Comparison of ENCODE assay signal across 11 mouse cellular contexts in the genomic region with DNA sequence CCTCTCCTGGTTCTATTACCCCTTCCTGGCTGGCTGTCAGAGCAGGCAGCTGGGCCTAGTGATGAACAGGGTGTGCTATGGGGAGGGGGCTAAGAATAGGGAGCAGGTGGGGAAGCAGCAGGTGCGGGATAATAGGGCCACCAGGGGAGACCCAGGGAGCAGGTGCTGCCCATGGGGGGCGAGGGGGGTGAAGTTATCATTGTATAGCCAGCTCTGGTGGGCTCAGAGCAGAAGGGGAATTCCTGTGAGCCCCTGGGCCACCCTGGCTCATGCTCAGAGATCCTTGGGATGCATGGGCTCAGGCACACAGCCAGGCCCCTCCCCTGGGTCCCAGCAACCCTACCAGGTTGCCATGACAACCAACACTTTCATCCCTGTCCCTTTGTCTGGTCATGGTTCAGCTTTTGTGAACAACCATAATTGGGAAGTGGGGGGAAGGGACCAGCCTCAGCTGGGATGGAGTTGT. TPM values are rescaled to one million over a fixed set of nuclear protein-coding genes. Genes with fewer than 3 reads are reported as not detected.
DNase-seq lines count a peak whose midpoint lies in the region; ATAC-seq and TF ChIP-seq lines count a peak whose summit lies in the region.
"Had no signal": no experiment of that assay in that cellular context is flagged by ENCODE, and none has a peak within 500 bp of the region (broad histone marks: within the 10 kb centered on the region; RNA-seq: fewer than 3 reads in every experiment).

No protein-coding gene starts in this region.

- H3K9me3 ChIP-seq in stomach, embryonic 14.5 days (ENCODE audit: control insufficient read depth, low read depth, low read length) = no peaks in the 10 kb centered on the region
- H3K9me3 ChIP-seq in stomach, postnatal 0 days (ENCODE audit: control insufficient read depth, low read length) = no peaks in the 10 kb centered on the region
- H3K9me3 ChIP-seq in forebrain, embryonic 10.5 days = no peaks in the 10 kb centered on the region
- no peaks in the 10 kb centered on the region for H3K9me3 ChIP-seq in midbrain, embryonic 10.5 days (replicated peaks)
- H3K9me3 ChIP-seq in kidney, embryonic 15.5 days (replicated peaks) = no peaks in the 10 kb centered on the region
- H3K9me3 ChIP-seq: heart, embryonic 12.5 days had no signal

- no peak for DNase-seq in stomach, postnatal 0 days (ENCODE audit: low spot score)
- DNase-seq in forebrain, embryonic 10.5 days (ENCODE audit: extremely low spot score, low spot score) = peak; percentile 91
- DNase-seq in midbrain, embryonic 10.5 days (ENCODE audit: low spot score) = peak; percentile 93
- DNase-seq in kidney, adult 8-10 months = no peak
- DNase-seq in urinary bladder, postnatal 25 days (ENCODE audit: low spot score) = no peak
- DNase-seq: adrenal gland, postnatal 14 days; kidney, postnatal 25 days had no signal

- H3K27me3 ChIP-seq in stomach, embryonic 14.5 days (ENCODE audit: control insufficient read depth, insufficient read depth, low read length) = no peaks in the 10 kb centered on the region
- H3K27me3 ChIP-seq in stomach, postnatal 0 days (ENCODE audit: control insufficient read depth, insufficient read depth, low read length) = no peaks in the 10 kb centered on the region
- H3K27me3 ChIP-seq in forebrain, embryonic 10.5 days (ENCODE audit: poor library complexity, severe bottlenecking) = no peaks in the 10 kb centered on the region
- H3K27me3 ChIP-seq in midbrain, embryonic 10.5 days (ENCODE audit: low read depth, poor library complexity, severe bottlenecking) = no peaks in the 10 kb centered on the region
- no peaks in the 10 kb centered on the region for H3K27me3 ChIP-seq in kidney, embryonic 15.5 days
- H3K27me3 ChIP-seq: heart, embryonic 12.5 days; limb, embryonic 12.5 days had no signal

- H3K9ac ChIP-seq in stomach, embryonic 14.5 days (replicated peaks; ENCODE audit: low read depth, low read length) = no peak overlapping the region
- H3K9ac ChIP-seq in stomach, postnatal 0 days (ENCODE audit: low read length) = no peak overlapping the region
- H3K9ac ChIP-seq in kidney, embryonic 15.5 days = no peak overlapping the region
- H3K9ac ChIP-seq: heart, embryonic 12.5 days; limb, embryonic 12.5 days had no signal

- no peak overlapping the region for H3K4me2 ChIP-seq in stomach, embryonic 14.5 days (replicated peaks; ENCODE audit: low read depth, low read length)
- H3K4me2 ChIP-seq in stomach, postnatal 0 days (replicated peaks; ENCODE audit: low read depth) = no peak overlapping the region
- H3K4me2 ChIP-seq in kidney, embryonic 15.5 days = no peak overlapping the region
- H3K4me2 ChIP-seq: heart, embryonic 12.5 days; limb, embryonic 12.5 days had no signal

- H3K27ac ChIP-seq in stomach, embryonic 14.5 days (ENCODE audit: low read length) = no peak overlapping the region
- no peak overlapping the region for H3K27ac ChIP-seq in stomach, postnatal 0 days (replicated peaks)
- H3K27ac ChIP-seq in forebrain, embryonic 10.5 days = peak overlapping the region; percentile 94
- H3K27ac ChIP-seq in midbrain, embryonic 10.5 days (replicated peaks) = peak overlapping the region; percentile 97
- no peak overlapping the region for H3K27ac ChIP-seq in kidney, embryonic 15.5 days
- H3K27ac ChIP-seq: limb, embryonic 12.5 days had no signal

- no peaks in the 10 kb centered on the region for H3K36me3 ChIP-seq in stomach, embryonic 14.5 days (ENCODE audit: control insufficient read depth, insufficient read depth, low read length)
- no peaks in the 10 kb centered on the region for H3K36me3 ChIP-seq in stomach, postnatal 0 days (ENCODE audit: control insufficient read depth, insufficient read depth, low read length)
- H3K36me3 ChIP-seq in forebrain, embryonic 10.5 days (replicated peaks) = no peaks in the 10 kb centered on the region
- H3K36me3 ChIP-seq in midbrain, embryonic 10.5 days = no peaks in the 10 kb centered on the region
- H3K36me3 ChIP-seq in kidney, embryonic 15.5 days = no peaks in the 10 kb centered on the region
- H3K36me3 ChIP-seq: heart, embryonic 12.5 days; limb, embryonic 12.5 days had no signal

- TF ChIP-seq EP300 in stomach, postnatal 0 days (optimal IDR thresholded peaks at IDR 0.05) = no peak

- H3K4me3 ChIP-seq in stomach, embryonic 14.5 days (ENCODE audit: low read depth, low read length) = no peak overlapping the region
- no peak overlapping the region for H3K4me3 ChIP-seq in stomach, postnatal 0 days (ENCODE audit: low read depth, low read length)
- H3K4me3 ChIP-seq in forebrain, embryonic 10.5 days = peak overlapping the region; percentile 33
- H3K4me3 ChIP-seq in midbrain, embryonic 10.5 days = peak overlapping the region; percentile 34
- no peak overlapping the region for H3K4me3 ChIP-seq in kidney, embryonic 15.5 days (replicated peaks)
- H3K4me3 ChIP-seq: heart, embryonic 12.5 days; limb, embryonic 12.5 days had no signal

- H3K4me1 ChIP-seq in stomach, embryonic 14.5 days (ENCODE audit: control insufficient read depth, insufficient read depth, low read length) = no peaks in the 10 kb centered on the region
- no peaks in the 10 kb centered on the region for H3K4me1 ChIP-seq in stomach, postnatal 0 days (replicated peaks; ENCODE audit: control insufficient read depth, insufficient read depth)
- H3K4me1 ChIP-seq in forebrain, embryonic 10.5 days = peaks cover 47% of the 10 kb centered on the region
- peaks cover 52% of the 10 kb centered on the region for H3K4me1 ChIP-seq in midbrain, embryonic 10.5 days
- H3K4me1 ChIP-seq in kidney, embryonic 15.5 days = no peaks in the 10 kb centered on the region
- H3K4me1 ChIP-seq: heart, embryonic 12.5 days had no signal

- peak; percentile 53; the same call in 1 of the 2 replicates for ATAC-seq in stomach, embryonic 14.5 days (ENCODE audit: insufficient number of reproducible peaks, insufficient read depth, low FRiP score, low read depth)
- no peak for ATAC-seq in stomach, postnatal 0 days (ENCODE audit: low FRiP score, low TSS enrichment)
- no peak for ATAC-seq in kidney, embryonic 15.5 days (replicated peaks; ENCODE audit: low FRiP score)

- TF ChIP-seq CTCF in stomach, postnatal 0 days (IDR thresholded peaks at IDR 0.05; ENCODE audit: low read depth) = no peak

- 40% methylated on average over 2 of the region's 2 CpGs for whole genome bisulfite sequencing in stomach, embryonic 14.5 days
- 55% methylated on average over 2 of the region's 2 CpGs for WGBS in stomach, postnatal 0 days
- WGBS in forebrain, embryonic 10.5 days = 10% methylated on average over 2 of the region's 2 CpGs
- WGBS in midbrain, embryonic 10.5 days = 22% methylated on average over 2 of the region's 2 CpGs
- WGBS in kidney, embryonic 15.5 days = 55% methylated on average over 2 of the region's 2 CpGs

RNA-seq across cellular contexts. Expression of gene Col6a4, which starts 30.2 kb away (rescaled TPM):
- 20.9 and 22.3 TPM in 2 replicates for polyA plus RNA-seq in stomach, embryonic 14.5 days (2014; fragmentation: Nextera tagmentation; extraction: Ambion mirVana)
- polyA plus RNA-seq in stomach, postnatal 0 days (2015; fragmentation: Nextera tagmentation; extraction: Ambion mirVana) = 19.3 and 20.2 TPM in 2 replicates
- polyA plus RNA-seq in forebrain, embryonic 10.5 days (2016; fragmentation: Nextera tagmentation; extraction: Ambion mirVana) = 0.20 TPM in 1 of 2 replicates, not detected in the other
- polyA plus RNA-seq in midbrain, embryonic 10.5 days (2016; fragmentation: Nextera tagmentation; extraction: Ambion mirVana) = 0.06 and 0.10 TPM in 2 replicates
- 0.55 and 0.64 TPM in 2 replicates for polyA plus RNA-seq in kidney, embryonic 15.5 days (2015; fragmentation: Nextera tagmentation; extraction: Ambion mirVana)
- polyA plus RNA-seq: heart, embryonic 12.5 days had no signal

RNA-seq across cellular contexts. Expression of gene Glyctk, which starts 31.1 kb away (rescaled TPM):
- 1.2 and 1.5 TPM in 2 replicates for polyA plus RNA-seq in stomach, embryonic 14.5 days (2014; fragmentation: Nextera tagmentation; extraction: Ambion mirVana)
- polyA plus RNA-seq in stomach, postnatal 0 days (2015; fragmentation: Nextera tagmentation; extraction: Ambion mirVana) = 0.70 and 0.75 TPM in 2 replicates
- 6.8 and 8.0 TPM in 2 replicates for polyA plus RNA-seq in forebrain, embryonic 10.5 days (2016; fragmentation: Nextera tagmentation; extraction: Ambion mirVana)
- polyA plus RNA-seq in midbrain, embryonic 10.5 days (2016; fragmentation: Nextera tagmentation; extraction: Ambion mirVana) = 5.0 and 8.4 TPM in 2 replicates
- polyA plus RNA-seq in kidney, embryonic 15.5 days (2015; fragmentation: Nextera tagmentation; extraction: Ambion mirVana) = 7.9 and 9.4 TPM in 2 replicates

RNA-seq across cellular contexts. Expression of gene Wdr82, which starts 43.9 kb away (rescaled TPM):
- polyA plus RNA-seq in stomach, embryonic 14.5 days (2014; fragmentation: Nextera tagmentation; extraction: Ambion mirVana) = 29.0 and 31.3 TPM in 2 replicates
- polyA plus RNA-seq in stomach, postnatal 0 days (2015; fragmentation: Nextera tagmentation; extraction: Ambion mirVana) = 9.1 and 10.3 TPM in 2 replicates
- 28.3 and 30.2 TPM in 2 replicates for polyA plus RNA-seq in forebrain, embryonic 10.5 days (2016; fragmentation: Nextera tagmentation; extraction: Ambion mirVana)
- 23.4 and 29.3 TPM in 2 replicates for polyA plus RNA-seq in midbrain, embryonic 10.5 days (2016; fragmentation: Nextera tagmentation; extraction: Ambion mirVana)
- polyA plus RNA-seq in kidney, embryonic 15.5 days (2015; fragmentation: Nextera tagmentation; extraction: Ambion mirVana) = 21.9 and 28.3 TPM in 2 replicates

Comparison
In these comparisons a context has a peak if more than half of its experiments do, and no peak if none do; other contexts are left out.
1. H3K27ac ChIP-seq: peak in forebrain, embryonic 10.5 days (single experiment) and midbrain, embryonic 10.5 days (single experiment); none in stomach, embryonic 14.5 days (single experiment), stomach, postnatal 0 days (single experiment) and kidney, embryonic 15.5 days (single experiment).
2. H3K4me3 ChIP-seq: peak in forebrain, embryonic 10.5 days (single experiment) and midbrain, embryonic 10.5 days (single experiment); none in stomach, embryonic 14.5 days (single experiment), stomach, postnatal 0 days (single experiment) and kidney, embryonic 15.5 days (single experiment).
3. DNase-seq: peak in forebrain, embryonic 10.5 days (single experiment) and midbrain, embryonic 10.5 days (single experiment); none in stomach, postnatal 0 days (single experiment), kidney, adult 8-10 months (0 of 2) and urinary bladder, postnatal 25 days (single experiment).
4. RNA of gene Col6a4, which starts 30.2 kb away (polyA plus RNA-seq): 20.9 to 22.3 TPM in stomach, embryonic 14.5 days and 19.3 to 20.2 TPM in stomach, postnatal 0 days; 0.55 to 0.64 TPM in kidney, embryonic 15.5 days, 0.20 TPM in forebrain, embryonic 10.5 days and 0.06 to 0.10 TPM in midbrain, embryonic 10.5 days; every median in the first group is over 10 times any median in the second.